Mouse (Mus musculus) MEL (cell line): ENCODE measurements around the gene Slc10a4. TPM values are rescaled to one million over a fixed set of nuclear protein-coding genes. Genes with fewer than 3 reads are reported as not detected.

Experiments
- DNase-seq: peaks from one replicate; pipeline ENCODE4 v3.0.0; 2011; ENCODE audit warnings: low read depth, low spot score
- H3K27ac ChIP-seq: 2 replicates; pipeline ENCODE4 v1.5.1; 2012; ENCODE audit warnings: low read depth, mild to moderate bottlenecking, control low read depth, low read length, moderate library complexity; ENCODE audit not compliant: control insufficient read depth
- H3K27me3 ChIP-seq, 2 experiments: fragments of 150-350 bp in 1 of 2; sonication (generic) in 1 of 2; 2 replicates each; pipeline ENCODE4 v1.6.1; 2012; ENCODE audit warnings: low read length in 2 of 2, mild to moderate bottlenecking in 2 of 2, improper control_type of control experiment in 1 of 2, moderate library complexity in 1 of 2; ENCODE audit not compliant: insufficient read depth in 2 of 2, control insufficient read depth in 1 of 2
- H3K36me3 ChIP-seq, 2 experiments: 2 replicates each; pipeline ENCODE4 v1.6.1; 2012 to 2014; ENCODE audit warnings: low read length in 2 of 2, improper control_type of control experiment in 1 of 2, inconsistent platforms in 1 of 2, mild to moderate bottlenecking in 1 of 2; ENCODE audit not compliant: insufficient read depth in 2 of 2, control insufficient read depth in 1 of 2
- H3K4me1 ChIP-seq, 2 experiments: fragments of 150-350 bp in 1 of 2; sonication (generic) in 1 of 2; 2 replicates each; pipeline ENCODE4 v1.6.1; 2012; ENCODE audit warnings: low read length in 2 of 2, improper control_type of control experiment in 1 of 2, mild to moderate bottlenecking in 1 of 2; ENCODE audit not compliant: insufficient read depth in 2 of 2, control insufficient read depth in 1 of 2
- H3K4me3 ChIP-seq, 2 experiments: fragments of 150-350 bp in 1 of 2; sonication (generic) in 1 of 2; 2 replicates each; pipeline ENCODE4 v1.5.1; 2012; ENCODE audit warnings: low read depth in 2 of 2, low read length in 2 of 2, mild to moderate bottlenecking in 2 of 2, moderate library complexity in 2 of 2, control low read depth in 1 of 2, improper control_type of control experiment in 1 of 2; ENCODE audit not compliant: control insufficient read depth in 1 of 2, insufficient read depth in 1 of 2
- H3K79me2 ChIP-seq: 2 replicates; pipeline ENCODE4 v1.6.1; 2012; ENCODE audit warnings: mild to moderate bottlenecking, low read length, moderate library complexity; ENCODE audit not compliant: control insufficient read depth, poor library complexity, insufficient read depth
- H3K9ac ChIP-seq: 2 replicates; pipeline ENCODE4 v1.6.1; 2012; ENCODE audit warnings: low read depth, mild to moderate bottlenecking, control low read depth, low read length, moderate library complexity; ENCODE audit not compliant: control insufficient read depth, poor library complexity, severe bottlenecking
- H3K9me3 ChIP-seq: fragments of 150-350 bp; sonication (generic); replicated peaks from 2 replicates; pipeline ENCODE4 v1.6.1; 2012; ENCODE audit warnings: mild to moderate bottlenecking, low read length, improper control_type of control experiment, moderate library complexity; ENCODE audit not compliant: insufficient read depth
- BHLHE40 ChIP-seq: IDR thresholded peaks from 2 replicates; pipeline ENCODE4 v1.6.1; 2012; ENCODE audit warnings: low read depth, mild to moderate bottlenecking, inconsistent platforms, low read length, improper control_type of control experiment, borderline replicate concordance
- CHD1 ChIP-seq: IDR thresholded peaks from 2 replicates; pipeline ENCODE4 v1.6.1; 2012; ENCODE audit warnings: low read depth, mild to moderate bottlenecking, inconsistent platforms, low read length, improper control_type of control experiment
- CHD2 ChIP-seq: IDR thresholded peaks from 2 replicates; pipeline ENCODE4 v1.6.1; 2011; ENCODE audit warnings: low read length, improper control_type of control experiment
- E2F4 ChIP-seq: IDR thresholded peaks from 2 replicates; pipeline ENCODE4 v1.6.1; 2011; ENCODE audit warnings: low read depth, low read length, improper control_type of control experiment, borderline replicate concordance
- ELF1 ChIP-seq: IDR thresholded peaks from 2 replicates; pipeline ENCODE4 v1.6.1; 2014; ENCODE audit warnings: low read depth, mild to moderate bottlenecking, inconsistent platforms, low read length, improper control_type of control experiment, moderate library complexity
- ETS1 ChIP-seq: IDR thresholded peaks from 2 replicates; pipeline ENCODE4 v1.6.1; 2012; ENCODE audit warnings: low read depth, mild to moderate bottlenecking, inconsistent platforms, low read length, improper control_type of control experiment, moderate library complexity
- HCFC1 ChIP-seq: IDR thresholded peaks from 2 replicates; pipeline ENCODE4 v1.6.1; 2012; ENCODE audit warnings: low read depth, mild to moderate bottlenecking, inconsistent platforms, low read length, improper control_type of control experiment, moderate library complexity
- JUND ChIP-seq: IDR thresholded peaks from 2 replicates; pipeline ENCODE4 v1.6.1; 2011; ENCODE audit warnings: low read depth, mild to moderate bottlenecking, improper control_type of control experiment, low read length
- KAT2A ChIP-seq: conservative IDR thresholded peaks from 2 replicates; pipeline ENCODE4 v1.6.1; 2012; ENCODE audit warnings: low read depth, low read length, improper control_type of control experiment, inconsistent platforms
- MAX ChIP-seq: IDR thresholded peaks from 2 replicates; pipeline ENCODE4 v1.6.1; 2011; ENCODE audit warnings: low read length, improper control_type of control experiment
- MAZ ChIP-seq: IDR thresholded peaks from 2 replicates; pipeline ENCODE4 v1.6.1; 2012; ENCODE audit warnings: low read depth, mild to moderate bottlenecking, inconsistent platforms, low read length, improper control_type of control experiment
- MXI1 ChIP-seq: IDR thresholded peaks from 2 replicates; pipeline ENCODE4 v1.6.1; 2011; ENCODE audit warnings: mild to moderate bottlenecking, low read depth, low read length, improper control_type of control experiment
- MYB ChIP-seq: IDR thresholded peaks from 2 replicates; pipeline ENCODE4 v1.6.1; 2011; ENCODE audit warnings: mild to moderate bottlenecking, low read depth, low read length, improper control_type of control experiment
- NELFE ChIP-seq: IDR thresholded peaks from 2 replicates; pipeline ENCODE4 v1.6.1; 2011; ENCODE audit warnings: low read depth, low read length, improper control_type of control experiment
- NRF1 ChIP-seq: IDR thresholded peaks from 2 replicates; pipeline ENCODE4 v1.6.1; 2014; ENCODE audit warnings: low read depth, mild to moderate bottlenecking, inconsistent platforms, low read length, improper control_type of control experiment, moderate library complexity; ENCODE audit not compliant: poor library complexity, insufficient read depth, severe bottlenecking
- POLR2A ChIP-seq, 2 experiments: IDR thresholded peaks; 2 replicates each; pipeline ENCODE4 v1.6.1; 2011 to 2012; ENCODE audit warnings: low read length in 2 of 2, mild to moderate bottlenecking in 2 of 2, control low read depth in 1 of 2, improper control_type of control experiment in 1 of 2, low read depth in 1 of 2, moderate library complexity in 1 of 2; ENCODE audit not compliant: control insufficient read depth in 1 of 2, insufficient read depth in 1 of 2, poor library complexity in 1 of 2
- POLR2AphosphoS2 ChIP-seq: IDR thresholded peaks from 2 replicates; pipeline ENCODE4 v1.6.1; 2011; ENCODE audit warnings: low read length, improper control_type of control experiment
- RAD21 ChIP-seq: IDR thresholded peaks from 2 replicates; pipeline ENCODE4 v1.6.1; 2011; ENCODE audit warnings: mild to moderate bottlenecking, low read depth, low read length, improper control_type of control experiment
- SMC3 ChIP-seq: IDR thresholded peaks from 2 replicates; pipeline ENCODE4 v1.6.1; 2011; ENCODE audit warnings: low read depth, low read length, improper control_type of control experiment
- TAL1 ChIP-seq: IDR thresholded peaks from 2 replicates; pipeline ENCODE4 v1.6.1; 2012; ENCODE audit warnings: mild to moderate bottlenecking, inconsistent platforms, low read length, moderate library complexity, mixed read lengths
- TCF12 ChIP-seq: IDR thresholded peaks from 2 replicates; pipeline ENCODE4 v1.6.1; 2014; ENCODE audit warnings: low read depth, mild to moderate bottlenecking, inconsistent platforms, low read length, improper control_type of control experiment, moderate library complexity
- UBTF ChIP-seq: IDR thresholded peaks from 2 replicates; pipeline ENCODE4 v1.6.1; 2012; ENCODE audit warnings: low read depth, mild to moderate bottlenecking, inconsistent platforms, low read length, improper control_type of control experiment, moderate library complexity, borderline replicate concordance; ENCODE audit not compliant: insufficient read depth
- USF2 ChIP-seq, 2 experiments: IDR thresholded peaks; 2 replicates each; pipeline ENCODE4 v1.6.1; 2011 to 2012; ENCODE audit warnings: improper control_type of control experiment in 2 of 2, low read length in 2 of 2, borderline replicate concordance in 1 of 2, inconsistent platforms in 1 of 2, low read depth in 1 of 2, mild to moderate bottlenecking in 1 of 2; ENCODE audit not compliant: insufficient read depth in 1 of 2
- ZC3H11A ChIP-seq: IDR thresholded peaks from 2 replicates; pipeline ENCODE4 v1.6.1; 2012; ENCODE audit warnings: low read depth, mild to moderate bottlenecking, inconsistent platforms, low read length, improper control_type of control experiment
- ZKSCAN1 ChIP-seq: IDR thresholded peaks from 2 replicates; pipeline ENCODE4 v1.6.1; 2012; ENCODE audit warnings: low read depth, mild to moderate bottlenecking, inconsistent platforms, low read length, improper control_type of control experiment, moderate library complexity
- ZMIZ1 ChIP-seq: IDR thresholded peaks from 2 replicates; pipeline ENCODE4 v1.6.1; 2012; ENCODE audit warnings: low read depth, mild to moderate bottlenecking, inconsistent platforms, low read length, improper control_type of control experiment, moderate library complexity
- polyA plus RNA-seq, 2 experiments: library from polyadenylated mRNA; stranded (reverse) in 1 of 2; unstranded in 1 of 2; fragments of >175 nt in 1 of 2; fragments of >200 nt in 1 of 2; gene quantifications; 2 replicates each; pipeline versions ENCODE4 v1.2.1 to v1.2.4; 2012; ENCODE audit warnings: low replicate concordance in 2 of 2, low read depth in 1 of 2; ENCODE audit not compliant: insufficient read length in 2 of 2, insufficient read depth in 1 of 2, missing spikeins in 1 of 2
- total RNA-seq: library from RNA; depleted of rRNA; stranded (reverse); fragments of 300-350 nt; gene quantifications from 2 replicates; pipeline ENCODE4 v1.2.3, GENCODE M21; 2012

Gene Slc10a4
- total and polyA plus RNA-seq, 3 experiments = not detected

DNA sequence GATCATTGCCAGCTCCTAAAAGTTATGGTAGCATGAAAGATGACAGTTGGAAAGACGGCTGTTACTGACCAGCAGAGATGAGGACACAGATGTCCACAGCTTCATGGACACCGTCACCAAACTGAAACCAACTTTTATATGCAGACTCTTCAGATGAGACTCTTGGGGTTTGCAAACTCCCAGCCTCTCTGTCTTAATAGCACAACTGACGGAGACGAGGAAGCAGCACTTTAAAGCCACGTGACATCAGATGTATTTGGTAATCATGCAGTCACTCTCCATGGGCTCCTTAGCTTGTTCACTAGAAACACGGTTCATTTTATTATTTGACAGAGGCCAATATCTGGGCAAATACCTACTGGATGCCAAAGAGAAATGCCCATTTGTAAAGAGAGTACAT lies 30.7 kb upstream of the Slc10a4 start:
- Histone ChIP-seq H3K36me3 (peaks cover 0 to 11% of the 10 kb centered on the region in 2 experiments; a peak in 2 of 4 replicates), H3K4me1 (no peaks in the 10 kb centered on the region), H3K79me2 (no peaks in the 10 kb centered on the region), H3K27ac (no peak overlapping the region), H3K9ac (no peak overlapping the region), H3K9me3 (no peaks in the 10 kb centered on the region), H3K27me3 (no peaks in the 10 kb centered on the region), H3K4me3 (no peak overlapping the region)
- no peak for DNase-seq
- TF ChIP-seq MAX (no peak), ZMIZ1 (no peak), ZKSCAN1 (no peak), RAD21 (no peak), MYB (no peak), ZC3H11A (no peak), SMC3 (no peak), KAT2A (no peak), NELFE (no peak), ETS1 (no peak), JUND (no peak), HCFC1 (no peak), CHD2 (no peak)

DNA sequence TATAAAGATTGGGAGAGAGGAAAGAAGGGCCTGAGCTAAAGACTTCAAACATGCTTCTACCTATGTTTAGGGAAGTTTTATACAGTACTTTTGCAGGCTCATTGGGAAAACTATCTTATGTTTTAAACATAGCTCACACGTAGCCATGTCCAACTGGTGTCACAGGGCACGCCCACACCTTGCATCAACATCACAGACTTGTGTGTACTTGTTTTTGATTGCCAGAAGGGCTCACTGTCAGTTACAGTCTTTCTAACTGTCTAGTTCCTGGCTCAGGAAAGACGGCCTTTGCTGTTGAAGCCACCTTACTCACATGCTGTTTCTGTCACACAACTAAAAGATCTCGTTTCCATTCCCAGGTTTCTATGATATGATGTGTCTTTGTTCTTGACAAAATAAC lies 30.1 kb upstream of the Slc10a4 start:
- H3K27ac ChIP-seq = no peak overlapping the region
- H3K4me3 ChIP-seq = no peak overlapping the region
- TF ChIP-seq POLR2AphosphoS2 (no peak), ZC3H11A (no peak), TAL1 (no peak), NRF1 (no peak), TCF12 (no peak), E2F4 (no peak), BHLHE40 (no peak), RAD21 (no peak), POLR2A (IDR thresholded peaks at IDR 0.05; ENCODE audit: control insufficient read depth in 1 of 2, insufficient read depth in 1 of 2, low read depth in 1 of 2, low read length in 2 of 2, poor library complexity in 1 of 2) (no peak), UBTF (no peak), KAT2A (no peak), CHD2 (no peak), MAZ (no peak), CHD1 (no peak), USF2 (IDR thresholded peaks at IDR 0.05; ENCODE audit: borderline replicate concordance in 1 of 2, insufficient read depth in 1 of 2, low read depth in 1 of 2, low read length in 2 of 2) (no peak), MXI1 (no peak), ELF1 (no peak)
- no peaks in the 10 kb centered on the region for H3K4me1 ChIP-seq
- peaks cover 0 to 11% of the 10 kb centered on the region in 2 experiments; a peak in 2 of 4 replicates for H3K36me3 ChIP-seq
- H3K9me3 ChIP-seq = no peaks in the 10 kb centered on the region
- DNase-seq = no peak
- H3K79me2 ChIP-seq = no peaks in the 10 kb centered on the region
- no peak overlapping the region for H3K9ac ChIP-seq
- no peaks in the 10 kb centered on the region for H3K27me3 ChIP-seq
